In genomic region chr12:100221608-100222321, GRCm38 (mm10) we compare ENCODE assay signal across 12 mouse cellular contexts. TPM values are rescaled to one million over a fixed set of nuclear protein-coding genes. Genes with fewer than 3 reads are reported as not detected.
DNase-seq lines count a peak whose midpoint lies in the region; ATAC-seq lines count a peak whose summit lies in the region.
"Had no signal": no experiment of that assay in that cellular context is flagged by ENCODE, and none has a peak within 500 bp of the region (broad histone marks: within the 10 kb centered on the region; RNA-seq: fewer than 3 reads in every experiment).

No protein-coding gene starts in this region.

- peak; percentile 60 for ATAC-seq in forebrain, embryonic 15.5 days (replicated peaks)
- ATAC-seq in erythroblast, adult 5-6 weeks (replicated peaks; ENCODE audit: low FRiP score, poor library complexity, severe bottlenecking), result no peak

- H3K9ac ChIP-seq in forebrain, embryonic 15.5 days (replicated peaks), result no peak overlapping the region
- H3K9ac ChIP-seq: limb, embryonic 15.5 days had no signal

- no peaks in the 10 kb centered on the region for H3K36me3 ChIP-seq in forebrain, embryonic 15.5 days
- no peaks in the 10 kb centered on the region for H3K36me3 ChIP-seq in midbrain, embryonic 10.5 days
- H3K36me3 ChIP-seq: limb, embryonic 15.5 days had no signal

- H3K27ac ChIP-seq in forebrain, embryonic 15.5 days (replicated peaks), result peak overlapping the region; percentile 65
- H3K27ac ChIP-seq in midbrain, embryonic 10.5 days (replicated peaks), result peak overlapping the region; percentile 82
- H3K27ac ChIP-seq: limb, embryonic 15.5 days had no signal

- H3K4me3 ChIP-seq in forebrain, embryonic 15.5 days, result peak overlapping the region; percentile 1
- peak overlapping the region; percentile 32 for H3K4me3 ChIP-seq in midbrain, embryonic 10.5 days
- H3K4me3 ChIP-seq: limb, embryonic 15.5 days had no signal

- WGBS in forebrain, embryonic 15.5 days, result 10% methylated on average over 11 of the region's 11 CpGs
- 20% methylated on average over 11 of the region's 11 CpGs for WGBS in midbrain, embryonic 10.5 days

- DNase-seq in right cerebral cortex, postnatal 10 days (ENCODE audit: low spot score in 2 of 2), result peak; percentile 55 to 71
- DNase-seq in right cerebral cortex, postnatal 14 days, result no peak
- peak; percentile 63 for DNase-seq in midbrain, embryonic 10.5 days (ENCODE audit: low spot score)
- peak; percentile 89 for DNase-seq in telencephalon, adult 2 months (ENCODE audit: low read depth, low spot score)
- DNase-seq in cerebellum, postnatal 10 days, result no peak
- DNase-seq in ovary, adult 18-20 months (ENCODE audit: low spot score), result no peak
- DNase-seq: kidney, adult 11 months; layer of hippocampus, adult 9-11 months; lung, postnatal 36 days had no signal

- H3K9me3 ChIP-seq in forebrain, embryonic 15.5 days, result no peaks in the 10 kb centered on the region
- H3K9me3 ChIP-seq in midbrain, embryonic 10.5 days (replicated peaks), result no peaks in the 10 kb centered on the region
- H3K9me3 ChIP-seq: limb, embryonic 15.5 days had no signal

- H3K27me3 ChIP-seq in forebrain, embryonic 15.5 days, result no peaks in the 10 kb centered on the region
- H3K27me3 ChIP-seq in midbrain, embryonic 10.5 days (ENCODE audit: low read depth, poor library complexity, severe bottlenecking), result no peaks in the 10 kb centered on the region
- H3K27me3 ChIP-seq: limb, embryonic 15.5 days had no signal

- peak overlapping the region; percentile 30 for H3K4me2 ChIP-seq in forebrain, embryonic 15.5 days (replicated peaks)
- H3K4me2 ChIP-seq: limb, embryonic 15.5 days had no signal

- peaks cover 38% of the 10 kb centered on the region for H3K4me1 ChIP-seq in forebrain, embryonic 15.5 days
- peaks cover 51% of the 10 kb centered on the region for H3K4me1 ChIP-seq in midbrain, embryonic 10.5 days

RNA-seq across cellular contexts. Expression of gene Calm1, which starts 22.5 kb away (rescaled TPM):
- polyA plus RNA-seq in forebrain, embryonic 15.5 days (2015; fragmentation: Nextera tagmentation; extraction: Ambion mirVana), result 2,112 and 2,174 TPM in 2 replicates
- polyA plus RNA-seq in midbrain, embryonic 10.5 days (2016; fragmentation: Nextera tagmentation; extraction: Ambion mirVana), result 1,473 and 1,491 TPM in 2 replicates
- 71.5 and 86.7 TPM in 2 replicates for total RNA-seq in erythroblast, adult 5-6 weeks (2015; ENCODE audit: low replicate concordance)
- 70.8 and 118 TPM in 2 replicates for total RNA-seq in erythroblast, adult 5-6 weeks (2017; ENCODE audit: low replicate concordance)

Comparison
In these comparisons a context has a peak if more than half of its experiments do, and no peak if none do; other contexts are left out.
1. DNase-seq: peak in right cerebral cortex, postnatal 10 days (2 of 2), midbrain, embryonic 10.5 days (single experiment) and telencephalon, adult 2 months (single experiment); none in right cerebral cortex, postnatal 14 days (single experiment), cerebellum, postnatal 10 days (0 of 2) and ovary, adult 18-20 months (single experiment).